24 mouse cellular contexts compared by ENCODE assay signal in genomic region chr12:51108044-51108443, GRCm38 (mm10).
A peak's percentile ranks its signal among the peaks of the same experiment; 100 is the strongest.
DNase-seq lines count a peak whose midpoint lies in the region; ATAC-seq and TF ChIP-seq lines count a peak whose summit lies in the region.
"Had no signal": no experiment of that assay in that cellular context is flagged by ENCODE, and none has a peak within 500 bp of the region (broad histone marks: within the 10 kb centered on the region; RNA-seq: fewer than 3 reads in every experiment).

No protein-coding gene starts in this region.

- intact Hi-C loops in left cerebral cortex, postnatal 25 days (cut with DNase I) = loop anchor here (2.0 to 5.0 kb wide), 2 partner anchors 35 to 91 kb away; no protein-coding TSS in a partner anchor

- ATAC-seq in forebrain, embryonic 13.5 days = peak; percentile 55; the same call in 1 of the 2 replicates
- no peak for ATAC-seq in forebrain, embryonic 12.5 days (ENCODE audit: low FRiP score)
- ATAC-seq in lung, postnatal 0 days = no peak
- ATAC-seq in hindbrain, embryonic 12.5 days (ENCODE audit: low FRiP score) = no peak
- ATAC-seq: CD4-positive, CD25-positive, alpha-beta regulatory T cell, adult 4 months; liver, embryonic 12.5 days; midbrain, embryonic 15.5 days; Patski had no signal

- peak; percentile 45 for DNase-seq in layer of hippocampus, adult 9-11 months
- no peak for DNase-seq in layer of hippocampus, postnatal 36 days
- DNase-seq in lung, postnatal 0 days (ENCODE audit: low spot score) = peak; percentile 30
- DNase-seq in lung, postnatal 36 days = no peak
- DNase-seq in left cerebral cortex, postnatal 25 days (ENCODE audit: low spot score in 2 of 2) = peak; percentile 8 to 90
- DNase-seq: adrenal gland, postnatal 10 days; cerebellum, adult 2 months; gastrocnemius, adult 2 months; heart, postnatal 10 days; kidney, adult 18-20 months; kidney, postnatal 14 days; lung, postnatal 14 days; spleen, adult 18-20 months; thymus, adult 2 months had no signal

- no peak overlapping the region for H3K4me2 ChIP-seq in forebrain, embryonic 13.5 days
- no peak overlapping the region for H3K4me2 ChIP-seq in forebrain, embryonic 12.5 days
- H3K4me2 ChIP-seq in lung, postnatal 0 days (replicated peaks; ENCODE audit: low read depth, low read length) = no peak overlapping the region
- H3K4me2 ChIP-seq in hindbrain, embryonic 12.5 days (replicated peaks) = no peak overlapping the region
- H3K4me2 ChIP-seq: embryonic facial prominence, embryonic 12.5 days; heart, embryonic 11.5 days; liver, embryonic 12.5 days; midbrain, embryonic 15.5 days had no signal

- H3K9me3 ChIP-seq in forebrain, embryonic 13.5 days (replicated peaks) = no peaks in the 10 kb centered on the region
- H3K9me3 ChIP-seq in forebrain, embryonic 12.5 days = no peaks in the 10 kb centered on the region
- H3K9me3 ChIP-seq in lung, postnatal 0 days (ENCODE audit: low read length) = no peaks in the 10 kb centered on the region
- no peaks in the 10 kb centered on the region for H3K9me3 ChIP-seq in hindbrain, embryonic 12.5 days (replicated peaks)
- H3K9me3 ChIP-seq: embryonic facial prominence, embryonic 12.5 days; liver, embryonic 12.5 days; midbrain, embryonic 15.5 days had no signal

- TF ChIP-seq EP300 in lung, postnatal 0 days (IDR thresholded peaks at IDR 0.05) = no peak

- no peak overlapping the region for H3K27ac ChIP-seq in forebrain, embryonic 13.5 days
- no peak overlapping the region for H3K27ac ChIP-seq in forebrain, embryonic 12.5 days
- H3K27ac ChIP-seq in lung, postnatal 0 days (ENCODE audit: low read length) = no peak overlapping the region
- no peak overlapping the region for H3K27ac ChIP-seq in hindbrain, embryonic 12.5 days
- H3K27ac ChIP-seq: embryonic facial prominence, embryonic 12.5 days; gastrocnemius, adult 2 months; liver, embryonic 12.5 days; midbrain, embryonic 15.5 days had no signal

- WGBS in forebrain, embryonic 13.5 days = 87% methylated on average over 5 of the region's 5 CpGs
- 91% methylated on average over 5 of the region's 5 CpGs for WGBS in forebrain, embryonic 12.5 days
- WGBS in lung, postnatal 0 days = 66% methylated on average over 5 of the region's 5 CpGs
- WGBS in hindbrain, embryonic 12.5 days = 91% methylated on average over 5 of the region's 5 CpGs

- no peaks in the 10 kb centered on the region for H3K36me3 ChIP-seq in forebrain, embryonic 13.5 days (ENCODE audit: poor library complexity, severe bottlenecking)
- no peaks in the 10 kb centered on the region for H3K36me3 ChIP-seq in forebrain, embryonic 12.5 days (replicated peaks)
- no peaks in the 10 kb centered on the region for H3K36me3 ChIP-seq in lung, postnatal 0 days (ENCODE audit: insufficient read depth, low read length)
- no peaks in the 10 kb centered on the region for H3K36me3 ChIP-seq in hindbrain, embryonic 12.5 days
- H3K36me3 ChIP-seq: embryonic facial prominence, embryonic 12.5 days; liver, embryonic 12.5 days; midbrain, embryonic 15.5 days had no signal

- TF ChIP-seq CTCF in lung, postnatal 0 days (IDR thresholded peaks at IDR 0.05) = no peak

- no peak overlapping the region for H3K9ac ChIP-seq in forebrain, embryonic 13.5 days
- no peak overlapping the region for H3K9ac ChIP-seq in forebrain, embryonic 12.5 days
- H3K9ac ChIP-seq in lung, postnatal 0 days (replicated peaks; ENCODE audit: low read depth) = no peak overlapping the region
- no peak overlapping the region for H3K9ac ChIP-seq in hindbrain, embryonic 12.5 days
- H3K9ac ChIP-seq: embryonic facial prominence, embryonic 12.5 days; liver, embryonic 12.5 days; midbrain, embryonic 15.5 days had no signal

- H3K4me3 ChIP-seq in forebrain, embryonic 13.5 days = no peak overlapping the region
- no peak overlapping the region for H3K4me3 ChIP-seq in forebrain, embryonic 12.5 days (replicated peaks)
- no peak overlapping the region for H3K4me3 ChIP-seq in lung, postnatal 0 days (ENCODE audit: low read depth, low read length)
- H3K4me3 ChIP-seq in hindbrain, embryonic 12.5 days = no peak overlapping the region
- H3K4me3 ChIP-seq: embryonic facial prominence, embryonic 12.5 days; gastrocnemius, adult 2 months; liver, embryonic 12.5 days; midbrain, embryonic 15.5 days; myocyte had no signal

- no peaks in the 10 kb centered on the region for H3K27me3 ChIP-seq in forebrain, embryonic 13.5 days
- H3K27me3 ChIP-seq in forebrain, embryonic 12.5 days = no peaks in the 10 kb centered on the region
- no peaks in the 10 kb centered on the region for H3K27me3 ChIP-seq in lung, postnatal 0 days (replicated peaks; ENCODE audit: insufficient read depth, low read length)
- no peaks in the 10 kb centered on the region for H3K27me3 ChIP-seq in hindbrain, embryonic 12.5 days
- H3K27me3 ChIP-seq: embryonic facial prominence, embryonic 12.5 days; liver, embryonic 12.5 days; midbrain, embryonic 15.5 days had no signal

- peaks cover 9% of the 10 kb centered on the region for H3K4me1 ChIP-seq in forebrain, embryonic 13.5 days
- no peaks in the 10 kb centered on the region for H3K4me1 ChIP-seq in forebrain, embryonic 12.5 days
- no peaks in the 10 kb centered on the region for H3K4me1 ChIP-seq in lung, postnatal 0 days (ENCODE audit: insufficient read depth, low read depth, low read length)
- H3K4me1 ChIP-seq in hindbrain, embryonic 12.5 days = no peaks in the 10 kb centered on the region
- H3K4me1 ChIP-seq: embryonic facial prominence, embryonic 12.5 days; liver, embryonic 12.5 days; midbrain, embryonic 15.5 days had no signal

Comparison
In these comparisons a context has a peak if more than half of its experiments do, and no peak if none do; other contexts are left out.
1. DNase-seq: peak in layer of hippocampus, adult 9-11 months (single experiment), lung, postnatal 0 days (single experiment) and left cerebral cortex, postnatal 25 days (2 of 2); none in layer of hippocampus, postnatal 36 days (0 of 2) and lung, postnatal 36 days (single experiment).